Mouse (Mus musculus) MEL (cell line): ENCODE data around the gene Bin2. TPM values are rescaled to one million over a fixed set of nuclear protein-coding genes. Genes with fewer than 3 reads are reported as not detected.
"Not testable (repeated sequence)": the region's sequence is repeated elsewhere in the genome, so short reads cannot be mapped to it uniquely, and the experiment has no call there.

ENCODE experiments used
- DNase-seq: peaks from one replicate; pipeline ENCODE4 v3.0.0; 2011; ENCODE audit warnings: low read depth, low spot score
- H3K27ac ChIP-seq: 2 replicates; pipeline ENCODE4 v1.5.1; 2012; ENCODE audit warnings: low read depth, mild to moderate bottlenecking, control low read depth, low read length, moderate library complexity; ENCODE audit not compliant: control insufficient read depth
- H3K27me3 ChIP-seq, 2 experiments: fragments of 150-350 bp in 1 of 2; sonication (generic) in 1 of 2; 2 replicates each; pipeline ENCODE4 v1.6.1; 2012; ENCODE audit warnings: low read length in 2 of 2, mild to moderate bottlenecking in 2 of 2, improper control_type of control experiment in 1 of 2, moderate library complexity in 1 of 2; ENCODE audit not compliant: insufficient read depth in 2 of 2, control insufficient read depth in 1 of 2
- H3K36me3 ChIP-seq, 2 experiments: 2 replicates each; pipeline ENCODE4 v1.6.1; 2012 to 2014; ENCODE audit warnings: low read length in 2 of 2, improper control_type of control experiment in 1 of 2, inconsistent platforms in 1 of 2, mild to moderate bottlenecking in 1 of 2; ENCODE audit not compliant: insufficient read depth in 2 of 2, control insufficient read depth in 1 of 2
- H3K4me1 ChIP-seq, 2 experiments: fragments of 150-350 bp in 1 of 2; sonication (generic) in 1 of 2; 2 replicates each; pipeline ENCODE4 v1.6.1; 2012; ENCODE audit warnings: low read length in 2 of 2, improper control_type of control experiment in 1 of 2, mild to moderate bottlenecking in 1 of 2; ENCODE audit not compliant: insufficient read depth in 2 of 2, control insufficient read depth in 1 of 2
- H3K4me3 ChIP-seq, 2 experiments: fragments of 150-350 bp in 1 of 2; sonication (generic) in 1 of 2; 2 replicates each; pipeline ENCODE4 v1.5.1; 2012; ENCODE audit warnings: low read depth in 2 of 2, low read length in 2 of 2, mild to moderate bottlenecking in 2 of 2, moderate library complexity in 2 of 2, control low read depth in 1 of 2, improper control_type of control experiment in 1 of 2; ENCODE audit not compliant: control insufficient read depth in 1 of 2, insufficient read depth in 1 of 2
- H3K79me2 ChIP-seq: 2 replicates; pipeline ENCODE4 v1.6.1; 2012; ENCODE audit warnings: mild to moderate bottlenecking, low read length, moderate library complexity; ENCODE audit not compliant: control insufficient read depth, poor library complexity, insufficient read depth
- H3K9ac ChIP-seq: 2 replicates; pipeline ENCODE4 v1.6.1; 2012; ENCODE audit warnings: low read depth, mild to moderate bottlenecking, control low read depth, low read length, moderate library complexity; ENCODE audit not compliant: control insufficient read depth, poor library complexity, severe bottlenecking
- H3K9me3 ChIP-seq: fragments of 150-350 bp; sonication (generic); replicated peaks from 2 replicates; pipeline ENCODE4 v1.6.1; 2012; ENCODE audit warnings: mild to moderate bottlenecking, low read length, improper control_type of control experiment, moderate library complexity; ENCODE audit not compliant: insufficient read depth
- BHLHE40 ChIP-seq: IDR thresholded peaks from 2 replicates; pipeline ENCODE4 v1.6.1; 2012; ENCODE audit warnings: low read depth, mild to moderate bottlenecking, inconsistent platforms, low read length, improper control_type of control experiment, borderline replicate concordance
- CHD2 ChIP-seq: IDR thresholded peaks from 2 replicates; pipeline ENCODE4 v1.6.1; 2011; ENCODE audit warnings: low read length, improper control_type of control experiment
- CTCF ChIP-seq, 3 experiments: IDR thresholded peaks in 2 of 3; conservative IDR thresholded peaks in 1 of 3; 2 replicates each; pipeline ENCODE4 v1.5.1; 2011 to 2012; ENCODE audit warnings: low read length in 3 of 3, low read depth in 2 of 3, mild to moderate bottlenecking in 2 of 3, improper control_type of control experiment in 1 of 3, inconsistent platforms in 1 of 3, mixed read lengths in 1 of 3, moderate library complexity in 1 of 3; ENCODE audit not compliant: control insufficient read depth in 1 of 3, insufficient read depth in 1 of 3, poor library complexity in 1 of 3, severe bottlenecking in 1 of 3
- ELF1 ChIP-seq: IDR thresholded peaks from 2 replicates; pipeline ENCODE4 v1.6.1; 2014; ENCODE audit warnings: low read depth, mild to moderate bottlenecking, inconsistent platforms, low read length, improper control_type of control experiment, moderate library complexity
- EP300 ChIP-seq, 2 experiments: IDR thresholded peaks; 2 replicates each; pipeline ENCODE4 v1.6.1; 2011; ENCODE audit warnings: improper control_type of control experiment in 2 of 2, low read length in 2 of 2, low read depth in 1 of 2, mild to moderate bottlenecking in 1 of 2
- ETS1 ChIP-seq: IDR thresholded peaks from 2 replicates; pipeline ENCODE4 v1.6.1; 2012; ENCODE audit warnings: low read depth, mild to moderate bottlenecking, inconsistent platforms, low read length, improper control_type of control experiment, moderate library complexity
- GABPA ChIP-seq: IDR thresholded peaks from 2 replicates; pipeline ENCODE4 v1.6.1; 2012; ENCODE audit warnings: low read depth, mild to moderate bottlenecking, inconsistent platforms, low read length, improper control_type of control experiment, moderate library complexity
- HCFC1 ChIP-seq: IDR thresholded peaks from 2 replicates; pipeline ENCODE4 v1.6.1; 2012; ENCODE audit warnings: low read depth, mild to moderate bottlenecking, inconsistent platforms, low read length, improper control_type of control experiment, moderate library complexity
- JUND ChIP-seq: IDR thresholded peaks from 2 replicates; pipeline ENCODE4 v1.6.1; 2011; ENCODE audit warnings: low read depth, mild to moderate bottlenecking, improper control_type of control experiment, low read length
- KAT2A ChIP-seq: conservative IDR thresholded peaks from 2 replicates; pipeline ENCODE4 v1.6.1; 2012; ENCODE audit warnings: low read depth, low read length, improper control_type of control experiment, inconsistent platforms
- MEF2A ChIP-seq: IDR thresholded peaks from 2 replicates; pipeline ENCODE4 v1.6.1; 2014; ENCODE audit warnings: low read depth, mild to moderate bottlenecking, inconsistent platforms, low read length, improper control_type of control experiment; ENCODE audit not compliant: poor library complexity, insufficient replicate concordance, severe bottlenecking; ENCODE audit errors: extremely low read depth
- MXI1 ChIP-seq: IDR thresholded peaks from 2 replicates; pipeline ENCODE4 v1.6.1; 2011; ENCODE audit warnings: mild to moderate bottlenecking, low read depth, low read length, improper control_type of control experiment
- MYB ChIP-seq: IDR thresholded peaks from 2 replicates; pipeline ENCODE4 v1.6.1; 2011; ENCODE audit warnings: mild to moderate bottlenecking, low read depth, low read length, improper control_type of control experiment
- NRF1 ChIP-seq: IDR thresholded peaks from 2 replicates; pipeline ENCODE4 v1.6.1; 2014; ENCODE audit warnings: low read depth, mild to moderate bottlenecking, inconsistent platforms, low read length, improper control_type of control experiment, moderate library complexity; ENCODE audit not compliant: poor library complexity, insufficient read depth, severe bottlenecking
- POLR2A ChIP-seq, 2 experiments: IDR thresholded peaks; 2 replicates each; pipeline ENCODE4 v1.6.1; 2011 to 2012; ENCODE audit warnings: low read length in 2 of 2, mild to moderate bottlenecking in 2 of 2, control low read depth in 1 of 2, improper control_type of control experiment in 1 of 2, low read depth in 1 of 2, moderate library complexity in 1 of 2; ENCODE audit not compliant: control insufficient read depth in 1 of 2, insufficient read depth in 1 of 2, poor library complexity in 1 of 2
- POLR2AphosphoS2 ChIP-seq: IDR thresholded peaks from 2 replicates; pipeline ENCODE4 v1.6.1; 2011; ENCODE audit warnings: low read length, improper control_type of control experiment
- POLR2AphosphoS5 ChIP-seq: IDR thresholded peaks from 2 replicates; pipeline ENCODE4 v1.6.1; 2012; ENCODE audit warnings: low read depth, borderline replicate concordance, mild to moderate bottlenecking, inconsistent platforms, low read length, moderate library complexity, mixed read lengths
- RAD21 ChIP-seq: IDR thresholded peaks from 2 replicates; pipeline ENCODE4 v1.6.1; 2011; ENCODE audit warnings: mild to moderate bottlenecking, low read depth, low read length, improper control_type of control experiment
- RCOR1 ChIP-seq: IDR thresholded peaks from 2 replicates; pipeline ENCODE4 v1.6.1; 2012; ENCODE audit warnings: low read depth, mild to moderate bottlenecking, inconsistent platforms, low read length, improper control_type of control experiment
- SMC3 ChIP-seq: IDR thresholded peaks from 2 replicates; pipeline ENCODE4 v1.6.1; 2011; ENCODE audit warnings: low read depth, low read length, improper control_type of control experiment
- TBP ChIP-seq: IDR thresholded peaks from 2 replicates; pipeline ENCODE4 v1.8.0; 2011; ENCODE audit warnings: low read depth, low read length, improper control_type of control experiment
- UBTF ChIP-seq: IDR thresholded peaks from 2 replicates; pipeline ENCODE4 v1.6.1; 2012; ENCODE audit warnings: low read depth, mild to moderate bottlenecking, inconsistent platforms, low read length, improper control_type of control experiment, moderate library complexity, borderline replicate concordance; ENCODE audit not compliant: insufficient read depth
- USF1 ChIP-seq: IDR thresholded peaks from 2 replicates; pipeline ENCODE4 v1.6.1; 2014; ENCODE audit warnings: low read depth, mild to moderate bottlenecking, inconsistent platforms, low read length, improper control_type of control experiment, moderate library complexity
- ZC3H11A ChIP-seq: IDR thresholded peaks from 2 replicates; pipeline ENCODE4 v1.6.1; 2012; ENCODE audit warnings: low read depth, mild to moderate bottlenecking, inconsistent platforms, low read length, improper control_type of control experiment
- polyA plus RNA-seq, 2 experiments: library from polyadenylated mRNA; stranded (reverse) in 1 of 2; unstranded in 1 of 2; fragments of >175 nt in 1 of 2; fragments of >200 nt in 1 of 2; gene quantifications; 2 replicates each; pipeline versions ENCODE4 v1.2.1 to v1.2.4; 2012; ENCODE audit warnings: low replicate concordance in 2 of 2, low read depth in 1 of 2; ENCODE audit not compliant: insufficient read length in 2 of 2, insufficient read depth in 1 of 2, missing spikeins in 1 of 2
- total RNA-seq: library from RNA; depleted of rRNA; stranded (reverse); fragments of 300-350 nt; gene quantifications from 2 replicates; pipeline ENCODE4 v1.2.3, GENCODE M21; 2012

The Bin2 gene
- total and polyA plus RNA-seq, 3 experiments, result 79.9 to 128 (median 106) TPM

- Histone ChIP-seq H3K36me3 (peaks cover 7 to 12% of the 10 kb centered on the region in 2 experiments), H3K27ac (no peak overlapping the region), H3K9ac (no peak overlapping the region), H3K4me3 (no peak overlapping the region), H3K9me3 (no peaks in the 10 kb centered on the region), H3K79me2 (no peaks in the 10 kb centered on the region), H3K27me3 (no peaks in the 10 kb centered on the region), H3K4me1 (no peaks in the 10 kb centered on the region; a peak in 1 of 4 replicates)
- DNase-seq, result no peak
- TF ChIP-seq NRF1 (no peak), ZC3H11A (no peak), CHD2 (no peak), KAT2A (no peak), MYB (no peak), EP300 (IDR thresholded peaks at IDR 0.05; ENCODE audit: low read depth in 1 of 2, low read length in 2 of 2) (no peak), RCOR1 (no peak), RAD21 (no peak), POLR2AphosphoS5 (no peak), MXI1 (no peak), UBTF (no peak), ELF1 (no peak), POLR2A (IDR thresholded peaks at IDR 0.05; ENCODE audit: control insufficient read depth in 1 of 2, insufficient read depth in 1 of 2, low read depth in 1 of 2, low read length in 2 of 2, poor library complexity in 1 of 2) (no peak), MEF2A (no peak)
Observed at GRCm38 (mm10) chr15:100623754-100624153, 45.6 kb downstream of the Bin2 start.

GRCm38 (mm10) chr15:100622164-100622563 lies 47.2 kb downstream of the Bin2 start:
- Histone ChIP-seq H3K9ac (no peak overlapping the region), H3K4me3 (no peak overlapping the region), H3K27me3 (no peaks in the 10 kb centered on the region), H3K9me3 (no peaks in the 10 kb centered on the region), H3K36me3 (peaks cover 3 to 19% of the 10 kb centered on the region in 2 experiments), H3K4me1 (no peaks in the 10 kb centered on the region), H3K27ac (no peak overlapping the region), H3K79me2 (no peaks in the 10 kb centered on the region)
- no peak for DNase-seq
- TF ChIP-seq MXI1, result no peak
- TF ChIP-seq POLR2AphosphoS2, result no peak
- TF ChIP-seq GABPA, result no peak
- TF ChIP-seq SMC3, result no peak
- TF ChIP-seq BHLHE40, result no peak
- no peak for TF ChIP-seq UBTF
- no peak for TF ChIP-seq NRF1
- no peak for TF ChIP-seq ETS1
- TF ChIP-seq JUND, result no peak
- TF ChIP-seq HCFC1, result no peak
- no peak for TF ChIP-seq USF1
- no peak for TF ChIP-seq CTCF (IDR thresholded peaks at IDR 0.05 in 2 of 3, conservative IDR thresholded peaks at IDR 0.05 in 1 of 3; ENCODE audit: control insufficient read depth in 1 of 3, insufficient read depth in 1 of 3, low read depth in 2 of 3, low read length in 3 of 3, poor library complexity in 1 of 3, severe bottlenecking in 1 of 3)
- no peak for TF ChIP-seq TBP

- not testable (repeated sequence) for H3K4me3 ChIP-seq
Observed at GRCm38 (mm10) chr15:100621671-100622070, 47.7 kb downstream of the Bin2 start.

More at GRCm38 (mm10) chr15:100621671-100622070, 47.7 kb downstream of the Bin2 start:
- H3K9ac ChIP-seq, DNase-seq, H3K27ac ChIP-seq, H3K4me1 ChIP-seq, H3K79me2 ChIP-seq, H3K27me3 ChIP-seq, H3K9me3 ChIP-seq: not testable (repeated sequence)
- H3K36me3 ChIP-seq, result peaks cover 2 to 21% of the 10 kb centered on the region in 2 experiments; a peak in 2 of 4 replicates
